Mouse (Mus musculus) thymus, adult 2 months (tissue): ENCODE data around the gene Arnt2.

Source experiments
- CTCF ChIP-seq: fragments of 200-500 bp; IDR thresholded peaks from 2 replicates; pipeline ENCODE4 v1.5.1; 2012; ENCODE audit warnings: mild to moderate bottlenecking, control low read depth, low read length, moderate library complexity, borderline replicate concordance; ENCODE audit not compliant: control insufficient read depth, poor library complexity, insufficient read depth; ENCODE audit errors: extremely low read depth
- POLR2A ChIP-seq: fragments of 200-500 bp; IDR thresholded peaks from 2 replicates; pipeline ENCODE4 v1.6.1; 2012; ENCODE audit warnings: mild to moderate bottlenecking, low read length, control low read depth, moderate library complexity; ENCODE audit not compliant: control insufficient read depth, poor library complexity, insufficient read depth; ENCODE audit errors: extremely low read depth

- TF ChIP-seq CTCF (no peak), POLR2A (no peak)
Measured at GRCm38 (mm10) chr7:84397320-84397719, 12.7 kb downstream of the Arnt2 start.
